Mouse (Mus musculus) kidney, postnatal 14 days (tissue): ENCODE data around the gene Mgat2.

Experiments
- DNase-seq: peaks from one replicate; pipeline ENCODE4 v3.0.0; 2022; ENCODE audit warnings: mixed read lengths

Mgat2 gene

GRCm38 (mm10) chr12:69179371-69179770, 4.6 kb upstream of the Mgat2 start:
- no peak for DNase-seq

GRCm38 (mm10) chr12:69181800-69182199, 2.2 kb upstream of the Mgat2 start:
- DNase-seq, result no peak

DNA sequence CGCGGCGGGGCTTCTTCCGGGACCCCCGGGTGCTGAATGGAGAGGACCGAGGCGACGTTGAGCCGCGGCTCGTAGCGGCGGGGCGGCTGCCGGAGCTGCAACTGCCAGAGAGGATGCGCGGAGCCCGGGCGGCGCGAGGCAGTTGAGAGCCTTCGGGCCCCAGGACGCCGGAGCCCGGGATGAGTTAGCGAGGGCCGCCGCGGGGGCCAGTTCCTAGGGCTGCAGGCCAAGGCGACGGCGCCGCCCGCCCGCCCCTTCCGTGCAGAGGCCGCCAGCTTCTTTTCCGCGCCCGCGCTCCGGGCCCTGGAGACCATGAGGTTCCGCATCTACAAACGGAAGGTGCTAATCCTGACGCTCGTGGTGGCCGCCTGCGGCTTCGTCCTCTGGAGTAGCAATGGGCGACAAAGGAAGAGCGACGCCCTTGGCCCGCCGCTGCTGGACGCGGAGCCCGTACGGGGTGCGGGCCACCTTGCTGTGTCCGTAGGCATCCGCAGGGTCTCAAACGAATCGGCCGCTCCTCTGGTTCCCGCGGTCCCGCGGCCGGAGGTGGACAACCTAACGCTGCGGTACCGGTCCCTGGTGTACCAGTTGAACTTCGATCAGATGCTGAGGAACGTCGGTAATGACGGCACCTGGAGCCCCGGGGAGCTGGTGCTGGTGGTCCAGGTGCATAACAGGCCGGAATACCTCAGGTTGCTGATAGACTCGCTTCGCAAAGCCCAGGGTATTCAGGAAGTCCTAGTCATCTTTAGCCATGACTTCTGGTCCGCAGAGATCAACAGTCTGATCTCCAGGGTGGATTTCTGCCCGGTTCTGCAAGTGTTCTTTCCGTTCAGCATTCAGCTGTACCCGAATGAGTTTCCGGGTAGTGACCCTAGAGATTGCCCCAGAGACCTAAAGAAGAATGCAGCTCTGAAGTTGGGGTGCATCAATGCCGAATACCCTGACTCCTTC, 662 bp downstream of the Mgat2 start:
- DNase-seq, result peak; percentile 68

DNA sequence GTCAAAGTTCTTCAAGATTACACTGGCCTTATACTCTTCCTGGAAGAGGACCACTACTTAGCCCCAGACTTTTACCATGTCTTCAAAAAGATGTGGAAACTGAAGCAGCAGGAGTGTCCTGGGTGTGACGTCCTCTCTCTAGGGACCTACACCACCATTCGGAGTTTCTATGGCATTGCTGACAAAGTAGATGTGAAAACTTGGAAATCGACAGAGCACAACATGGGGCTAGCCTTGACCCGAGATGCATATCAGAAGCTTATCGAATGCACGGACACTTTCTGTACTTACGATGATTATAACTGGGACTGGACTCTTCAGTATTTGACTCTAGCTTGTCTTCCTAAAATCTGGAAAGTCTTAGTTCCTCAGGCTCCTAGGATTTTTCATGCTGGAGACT, 1.4 kb downstream of the Mgat2 start:
- no peak for DNase-seq

GRCm38 (mm10) chr12:69186811-69187471, 3.0 kb downstream of the Mgat2 start:
- DNase-seq, result peak; percentile 54

- no peak for DNase-seq
These were observed 6.1 kb downstream of the Mgat2 start for GRCm38 (mm10) chr12:69190074-69190473.

DNA sequence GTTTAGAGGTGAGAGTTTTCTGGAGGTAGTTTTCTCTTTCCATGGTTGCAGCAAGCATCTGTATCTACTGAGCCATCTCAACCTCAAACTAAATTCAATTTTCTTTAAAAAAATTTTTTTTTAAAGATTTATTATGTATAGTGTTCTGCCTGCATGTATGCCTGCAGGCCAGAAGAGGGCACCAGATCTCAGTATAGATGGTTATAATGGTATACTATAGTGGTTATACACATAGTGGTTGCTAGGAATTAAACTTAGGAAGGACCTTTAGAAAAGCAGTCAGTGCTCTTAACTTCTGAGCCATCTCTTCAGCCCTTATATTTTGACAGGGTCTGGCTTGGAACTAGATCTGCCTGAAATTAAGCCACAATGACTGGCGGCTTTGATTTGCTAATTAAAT, 6.6 kb downstream of the Mgat2 start:
- no peak for DNase-seq

DNA sequence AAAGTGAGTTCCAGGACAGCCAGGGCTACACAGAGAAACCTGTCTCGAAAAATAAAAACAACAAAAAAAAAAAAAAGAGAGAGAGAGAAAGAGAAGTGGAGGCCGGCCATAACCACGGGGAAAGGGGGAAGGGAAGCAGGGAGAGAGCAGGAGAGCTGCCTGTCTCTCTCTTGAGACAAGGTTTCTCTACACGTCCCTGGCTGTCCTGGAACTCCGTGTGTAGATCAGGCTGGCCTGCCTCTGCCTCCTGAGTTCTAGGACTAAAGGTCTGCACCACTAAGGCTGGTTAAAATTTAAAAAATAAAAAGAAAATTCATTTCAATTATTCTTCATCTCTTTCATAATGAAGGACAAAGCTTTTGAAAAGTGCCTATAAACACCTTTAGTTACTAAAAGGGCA, 7.4 kb downstream of the Mgat2 start:
- no peak for DNase-seq

GRCm38 (mm10) chr12:69192637-69193036, 8.7 kb downstream of the Mgat2 start:
- DNase-seq, result no peak

DNA sequence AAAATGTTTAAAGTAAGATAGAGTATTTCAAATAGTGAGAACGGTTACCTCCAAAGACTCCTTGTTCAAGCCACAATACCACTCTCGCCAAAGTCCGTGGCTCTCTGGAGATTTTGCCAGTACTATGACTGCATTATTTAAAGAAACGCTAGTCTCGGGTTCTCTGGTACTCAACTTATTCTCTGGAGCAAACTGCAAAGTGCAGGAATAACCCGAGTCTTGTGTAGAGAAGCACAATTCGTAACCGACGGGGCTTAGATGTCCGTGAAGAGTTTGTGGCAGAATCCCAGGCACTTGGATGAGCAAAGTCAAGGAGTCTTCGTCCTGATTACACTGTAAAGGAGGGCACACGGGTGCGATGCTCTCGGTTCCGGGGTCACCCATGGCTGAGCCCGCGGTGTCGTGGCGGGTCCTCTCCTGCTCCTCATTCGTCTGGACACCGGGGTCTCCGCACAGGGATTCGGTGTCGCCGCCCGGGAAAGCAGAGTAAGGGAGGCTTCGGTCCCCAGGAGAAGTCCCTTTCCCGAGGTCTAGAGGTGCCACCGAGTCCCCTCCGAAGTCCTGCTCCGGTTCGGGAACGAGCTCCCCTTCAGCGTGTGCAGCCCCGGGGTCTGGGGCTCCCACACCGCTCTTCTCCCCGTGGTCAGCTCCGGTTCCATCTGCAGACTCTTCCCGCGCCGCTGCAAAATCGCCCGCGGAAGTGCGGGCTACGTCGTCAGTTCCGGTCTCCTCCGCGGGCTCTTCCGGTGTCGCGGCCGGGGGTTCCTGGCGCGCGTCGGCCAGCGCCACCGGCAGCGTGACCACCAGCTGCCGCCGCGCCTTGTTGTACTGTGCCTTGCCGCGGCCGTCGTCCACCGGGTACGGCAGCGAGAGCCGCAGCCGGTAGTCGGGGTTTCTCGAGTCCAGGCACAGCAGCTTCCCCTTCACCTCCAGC, 12.8 kb downstream of the Mgat2 start, which contains the start of gene Gm49383:
Gm49383 (minus strand) TSS at position 661 of the 934 bp plus-strand sequence.
- peak; percentile 81 for DNase-seq

DNA sequence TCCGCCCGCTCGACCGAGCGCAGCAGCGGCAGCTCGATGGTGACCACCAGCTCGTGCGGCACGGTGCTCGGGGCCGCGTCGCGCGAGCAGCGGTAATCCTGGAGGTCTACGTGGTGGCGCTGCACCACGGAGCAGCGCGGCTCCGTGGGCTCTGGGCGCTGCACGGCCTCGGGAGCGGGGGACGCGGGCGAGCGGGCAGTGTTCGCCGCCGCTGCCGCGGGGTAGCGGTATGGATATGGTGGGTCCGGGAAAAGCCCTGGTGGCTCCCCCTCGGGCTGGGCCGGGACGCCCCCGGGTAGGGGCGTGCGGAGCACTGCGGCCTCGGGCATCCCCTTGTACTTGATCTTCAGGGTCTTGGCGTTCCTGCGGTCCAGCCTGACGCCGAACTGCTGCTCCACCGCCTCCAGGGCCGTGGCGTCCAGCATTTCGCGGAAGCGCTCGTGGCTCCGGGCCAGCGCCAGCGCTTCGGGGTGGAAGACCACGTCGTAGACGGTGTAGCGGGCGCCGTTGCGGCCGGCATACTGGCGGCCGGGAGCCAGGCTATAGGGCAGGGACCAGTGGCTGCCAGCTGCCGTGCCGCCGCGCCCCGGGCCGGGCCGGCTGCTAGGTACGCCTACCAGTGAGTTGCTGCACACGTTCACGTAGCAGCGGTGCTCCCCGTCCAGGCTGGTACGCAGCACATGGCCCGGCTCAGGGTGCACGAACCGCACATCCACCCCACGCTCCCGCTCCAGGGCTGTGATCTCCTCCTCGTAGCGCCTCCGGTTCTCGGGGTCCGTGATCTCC, 13.6 kb downstream of the Mgat2 start:
- peak; percentile 62 for DNase-seq

GRCm38 (mm10) chr12:69198164-69198535, 14.2 kb downstream of the Mgat2 start, which contains the start of gene Dnaaf2:
Gene Dnaaf2 (minus strand): TSS chr12:69198429.
- peak; percentile 86 for DNase-seq

DNA sequence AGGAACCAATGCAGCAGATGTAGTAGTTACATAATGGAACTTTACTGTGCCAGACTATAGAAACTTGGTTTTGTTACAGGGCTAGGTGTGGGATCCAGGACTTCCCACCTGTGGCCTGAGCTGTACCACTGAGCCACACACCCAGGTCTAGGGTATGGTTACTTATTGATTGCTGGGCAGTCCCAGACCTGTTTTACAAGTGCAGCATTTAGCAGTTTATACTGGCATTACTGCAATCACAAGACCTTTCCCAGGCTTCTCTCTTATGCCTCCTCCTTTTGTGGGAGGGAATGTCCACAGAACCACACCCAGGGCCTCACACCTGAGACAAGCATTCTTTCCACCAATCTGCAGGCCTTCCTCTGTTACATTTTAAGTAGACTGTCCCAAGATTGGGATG, 15.0 kb downstream of the Mgat2 start:
- no peak for DNase-seq

DNA sequence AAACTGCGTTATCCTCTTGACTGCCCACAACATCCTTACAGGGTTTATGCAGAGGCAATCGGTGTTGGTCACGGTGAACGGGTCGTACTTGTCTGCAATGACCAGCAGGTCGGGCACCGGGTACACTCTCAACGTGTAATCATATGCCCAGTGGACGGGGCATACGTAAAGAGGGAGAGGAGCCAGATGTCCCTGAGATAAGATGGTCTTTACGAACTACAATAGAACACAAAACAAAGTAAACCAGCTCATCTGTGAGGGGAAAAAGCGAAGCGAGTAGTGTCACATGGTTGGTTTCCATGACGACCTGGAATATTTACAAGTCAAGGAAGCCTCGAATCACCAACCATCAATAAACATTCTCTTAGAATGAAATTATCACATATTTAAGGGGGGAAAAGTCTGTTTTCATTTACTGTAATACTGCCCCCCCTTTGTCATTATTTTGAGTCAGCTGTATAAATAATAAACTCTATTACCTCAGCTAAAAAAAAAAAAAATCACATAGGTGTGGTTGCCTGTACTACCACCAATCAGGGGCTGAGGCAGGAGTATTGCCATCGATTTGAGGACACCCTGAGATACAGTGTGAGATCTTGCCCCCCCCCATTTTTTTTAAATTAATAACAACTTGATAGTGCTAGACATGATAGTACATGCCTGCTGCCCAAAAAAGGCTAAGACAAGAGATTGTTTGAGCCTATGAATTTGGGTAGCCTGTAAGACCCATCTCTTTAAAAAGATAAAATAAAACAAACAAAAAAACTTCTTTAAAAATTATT, 20.3 kb downstream of the Mgat2 start, which contains the start of gene Gm49384:
Gm49384 (minus strand) TSS at position 216 of the 782 bp plus-strand sequence.
- no peak for DNase-seq

DNA sequence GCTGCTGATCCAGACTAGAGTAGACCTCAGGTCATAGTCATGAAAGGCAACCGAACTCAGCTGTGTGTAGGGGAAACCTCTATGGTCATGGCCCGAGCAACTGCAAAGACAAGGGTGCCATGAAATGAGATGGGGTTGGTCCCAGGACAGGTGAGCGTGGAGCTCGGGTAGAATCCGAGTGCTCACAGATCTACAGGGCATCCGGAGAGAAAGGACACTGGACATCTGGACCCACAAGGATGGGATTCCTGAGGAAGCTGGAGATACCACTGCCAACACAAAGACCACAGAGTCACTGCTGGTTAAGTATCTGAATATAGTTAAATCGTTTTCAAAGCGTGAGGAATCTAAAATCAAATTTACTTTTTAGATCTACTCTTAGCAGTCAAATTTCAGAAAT, 23.4 kb downstream of the Mgat2 start:
- DNase-seq, result no peak

GRCm38 (mm10) chr12:69207926-69208325, 24.0 kb downstream of the Mgat2 start:
- DNase-seq, result no peak

- no peak for DNase-seq
These were observed 24.6 kb downstream of the Mgat2 start for GRCm38 (mm10) chr12:69208520-69208919.

DNA sequence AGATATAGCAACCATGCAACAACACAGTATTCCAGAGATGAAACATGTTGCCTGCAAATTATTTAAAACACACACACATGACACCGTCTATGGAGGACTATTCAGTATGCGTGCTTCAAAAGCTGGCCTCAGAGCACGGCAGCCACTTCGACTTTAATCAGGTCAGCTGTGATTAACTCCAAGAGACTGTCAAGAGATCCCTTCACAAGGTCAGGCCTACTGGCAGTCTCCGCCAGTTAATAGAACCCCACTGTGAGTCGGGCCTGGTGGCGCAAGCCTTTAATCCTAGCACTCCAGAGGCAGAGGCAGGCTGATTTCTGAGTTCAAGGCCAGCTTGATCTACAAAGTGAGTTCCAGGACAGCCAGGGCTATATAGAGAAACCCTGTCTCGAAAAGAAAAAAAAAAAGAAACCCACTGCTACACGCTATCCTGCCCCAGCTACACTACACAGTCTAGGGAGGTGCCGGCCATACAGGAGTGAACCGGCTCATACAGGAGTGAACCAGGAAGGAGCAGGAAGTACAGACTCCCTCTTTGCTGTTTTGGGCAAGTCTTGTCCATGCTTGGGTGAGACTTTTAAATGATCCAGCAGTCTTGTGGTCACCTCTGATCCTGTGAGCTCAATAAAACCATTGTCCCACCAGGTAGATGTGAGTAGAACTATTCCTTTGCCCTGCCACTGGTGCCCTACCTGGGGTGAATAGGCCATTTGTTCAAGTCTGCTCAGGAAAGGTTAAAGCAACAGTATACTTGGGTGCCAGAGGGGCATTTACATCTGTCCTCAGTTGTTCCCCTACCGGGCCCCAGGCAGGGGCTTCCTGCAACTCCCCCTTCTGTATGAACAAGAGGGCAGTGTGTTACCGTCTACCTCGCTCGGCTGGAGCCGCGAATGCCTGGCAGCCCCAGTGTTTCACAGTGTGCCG, 26.4 kb downstream of the Mgat2 start:
- no peak for DNase-seq

GRCm38 (mm10) chr12:69211057-69211456, 27.1 kb downstream of the Mgat2 start:
- DNase-seq, result no peak
